ENCODE assay signal across 8 mouse cellular contexts in the genomic region with DNA sequence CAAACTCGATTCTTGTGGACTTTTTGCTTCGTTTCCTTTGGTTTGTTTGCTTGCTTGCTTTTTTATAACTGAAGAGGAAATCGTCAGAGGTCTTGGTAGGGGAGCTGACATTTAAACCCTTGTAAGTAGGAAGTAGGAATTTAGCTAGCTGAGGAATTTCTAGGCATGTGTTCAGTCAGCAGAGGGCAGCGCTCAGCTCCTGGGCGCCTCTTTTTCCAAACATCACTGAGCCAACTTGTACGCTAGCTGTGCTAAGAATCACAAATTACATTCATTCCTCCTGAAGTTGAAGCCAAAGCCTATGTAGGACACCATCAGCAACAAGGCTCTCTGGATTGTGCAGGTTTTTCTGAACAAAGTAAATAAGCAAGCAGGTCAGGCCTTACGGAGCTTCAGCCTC. TPM values are rescaled to one million over a fixed set of nuclear protein-coding genes. Genes with fewer than 3 reads are reported as not detected.
DNase-seq lines count a peak whose midpoint lies in the region; ATAC-seq and TF ChIP-seq lines count a peak whose summit lies in the region.

No protein-coding gene starts in this region.

- H3K36me3 ChIP-seq in heart, embryonic 11.5 days (ENCODE audit: control insufficient read depth, insufficient read depth, low read length), result no peaks in the 10 kb centered on the region

- H3K9me3 ChIP-seq in heart, embryonic 11.5 days (replicated peaks; ENCODE audit: control insufficient read depth, low read length), result no peaks in the 10 kb centered on the region

- no peak for ATAC-seq in heart, embryonic 11.5 days (replicated peaks; ENCODE audit: insufficient number of reproducible peaks, low FRiP score, low TSS enrichment)
- ATAC-seq in Patski, result peak; percentile 60
- ATAC-seq in erythroblast, adult 5-6 weeks (replicated peaks; ENCODE audit: low FRiP score, poor library complexity, severe bottlenecking), result no peak

- peak; percentile 84 for TF ChIP-seq CTCF in Patski (IDR thresholded peaks at IDR 0.05)

- no peak overlapping the region for H3K4me3 ChIP-seq in heart, embryonic 11.5 days (ENCODE audit: low read depth, low read length)

- POLR2A ChIA-PET in Patski (lab: Charles Lee), result interaction anchor here (2.0 kb wide), 1 partner anchor 8 kb away, joined by 8 read pairs; a partner anchor contains a TSS

- H3K4me2 ChIP-seq in heart, embryonic 11.5 days, result no peak overlapping the region

- in situ Hi-C loops in Patski (cut with MboI; ENCODE audit: low pct_unique_long_range_greater_than_20kb), result loop anchor here (10.0 kb wide), 1 partner anchor 257 kb away; no protein-coding TSS in a partner anchor

- H3K27me3 ChIP-seq in heart, embryonic 11.5 days (ENCODE audit: control insufficient read depth, insufficient read depth, low read length), result no peaks in the 10 kb centered on the region
- H3K27me3 ChIP-seq in Patski, result no peaks in the 10 kb centered on the region

- no peaks in the 10 kb centered on the region for H3K4me1 ChIP-seq in heart, embryonic 11.5 days (ENCODE audit: control insufficient read depth, insufficient read depth, low read length)

- DNase-seq in heart, postnatal 14 days, result peak; percentile 45 to 59
- DNase-seq in 3134 (ENCODE audit: extremely low read depth, insufficient read length, low spot score) (peak; percentile 11), Patski (ENCODE audit: low read depth, low spot score) (no peak)
- DNase-seq in induced T-regulatory cell, adult 2 months (ENCODE audit: low read depth), result peak; percentile 3
- DNase-seq in lung, postnatal 4 days, result peak; percentile 55 to 61
- DNase-seq in yolk sac, embryonic 10.5 days (ENCODE audit: low spot score), result no peak

- intact Hi-C loops in heart, postnatal 14 days (cut with DNase I), result loop anchor here (10.0 kb wide), 1 partner anchor 257 kb away; no protein-coding TSS in a partner anchor

- H3K9ac ChIP-seq in heart, embryonic 11.5 days (ENCODE audit: low read depth, low read length), result no peak overlapping the region

- WGBS in heart, embryonic 11.5 days (ENCODE audit: insufficient replicate concordance), result 30% methylated on average over 7 of the region's 7 CpGs

- no peak overlapping the region for H3K27ac ChIP-seq in heart, embryonic 11.5 days (ENCODE audit: low read depth, low read length)

- CTCF ChIA-PET in Patski (lab: Charles Lee), result interaction anchor here (0.9 to 2.4 kb wide), 9 partner anchors 8 to 50 kb away, joined by 3 to 10 read pairs (median 5); no protein-coding TSS in a partner anchor

RNA-seq across cellular contexts. Expression of a gene that starts 7.4 kb away (rescaled TPM):
- 10 to 100 TPM; 11.1 to 13.5 TPM for total RNA-seq in heart, postnatal 14 days (2021)
- 0.57 and 1.2 TPM in 2 replicates for polyA plus RNA-seq in heart, embryonic 11.5 days (2014; fragmentation: Nextera tagmentation; extraction: Ambion mirVana)
- 92.0 TPM for polyA plus RNA-seq in Patski (2021)
- total RNA-seq in erythroblast, adult 5-6 weeks (2015; ENCODE audit: low replicate concordance), result not detected in 2 replicates
- 0.14 TPM in 1 of 2 replicates, not detected in the other for total RNA-seq in erythroblast, adult 5-6 weeks (2017; ENCODE audit: low replicate concordance)

Comparison
In these comparisons a context has a peak if more than half of its experiments do, and no peak if none do; other contexts are left out.
1. DNase-seq: peak in heart, postnatal 14 days (2 of 2), 3134 (single experiment), induced T-regulatory cell, adult 2 months (single experiment) and lung, postnatal 4 days (2 of 2); none in Patski (single experiment) and yolk sac, embryonic 10.5 days (single experiment).
2. RNA of a gene that starts 7.4 kb away (total RNA-seq): 11.1 to 13.5 TPM in heart, postnatal 14 days; 0.14 TPM in erythroblast, adult 5-6 weeks; every median in the first group is over 10 times any median in the second.